Mouse (Mus musculus): Measurements from ENCODE around the gene Plxnc1.

Gene Plxnc1

DNA sequence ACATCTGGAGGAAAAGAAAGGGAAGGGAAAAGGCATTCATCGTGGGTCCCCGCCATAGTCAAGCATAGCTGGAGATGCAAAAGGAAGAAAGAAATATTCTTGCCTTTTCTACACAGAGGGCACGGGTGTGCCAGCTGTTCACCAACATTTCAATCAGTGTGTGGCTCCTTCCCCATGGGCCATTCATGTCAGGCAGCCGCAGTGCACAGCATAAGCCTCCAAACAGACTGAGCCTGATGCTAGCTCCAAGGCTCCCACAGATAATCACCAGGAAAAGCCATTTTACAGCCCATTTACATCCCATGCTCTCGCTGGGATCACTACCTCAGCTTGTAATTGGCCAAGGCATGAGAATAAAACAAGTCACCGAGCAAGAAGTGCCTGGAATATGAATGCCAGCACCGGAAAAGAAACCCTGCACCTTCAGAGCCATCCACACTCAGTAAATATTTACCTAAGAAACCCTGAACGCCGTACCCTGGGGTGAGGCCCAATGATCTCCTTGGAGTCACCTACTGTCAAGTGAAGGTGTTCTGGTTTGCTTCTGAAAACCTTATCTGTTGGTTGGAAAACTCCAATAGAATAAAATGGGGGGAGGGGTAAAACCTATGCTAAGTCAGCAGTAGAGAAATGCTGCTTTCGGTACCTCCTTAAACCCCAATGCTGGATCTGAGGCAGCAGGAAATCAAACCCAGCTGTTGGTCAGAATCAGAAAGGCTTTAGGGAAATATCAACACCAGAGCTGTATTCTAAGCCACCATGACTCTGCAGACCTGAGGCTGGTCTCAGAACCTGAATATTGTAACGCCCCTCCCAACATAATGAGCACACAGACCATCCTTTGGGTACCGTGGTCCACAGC lies 77.4 kb downstream of the Plxnc1 start:
- DNase-seq (ENCODE audit: low spot score) = no peak

DNA sequence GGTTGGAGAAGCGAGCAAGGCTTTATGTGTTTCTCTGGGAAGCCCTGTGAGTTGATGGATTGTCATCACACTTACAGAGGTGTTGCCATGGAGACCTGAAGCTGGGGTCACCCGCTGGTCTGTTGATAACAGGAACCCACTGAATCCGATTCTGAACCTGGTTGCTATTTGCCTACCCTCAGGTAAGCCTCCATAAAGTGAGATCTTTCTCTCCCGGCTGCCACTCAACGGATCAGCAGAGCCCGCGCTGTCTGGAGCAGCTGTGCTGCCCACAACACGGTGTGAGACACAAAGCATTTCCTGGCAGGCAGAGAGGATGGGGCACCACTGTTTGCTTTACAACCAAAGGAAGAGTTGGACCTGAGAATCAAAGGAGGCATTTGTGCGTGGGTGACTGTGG lies 79.4 kb downstream of the Plxnc1 start:
- no peak for DNase-seq (ENCODE audit: low spot score)

DNA sequence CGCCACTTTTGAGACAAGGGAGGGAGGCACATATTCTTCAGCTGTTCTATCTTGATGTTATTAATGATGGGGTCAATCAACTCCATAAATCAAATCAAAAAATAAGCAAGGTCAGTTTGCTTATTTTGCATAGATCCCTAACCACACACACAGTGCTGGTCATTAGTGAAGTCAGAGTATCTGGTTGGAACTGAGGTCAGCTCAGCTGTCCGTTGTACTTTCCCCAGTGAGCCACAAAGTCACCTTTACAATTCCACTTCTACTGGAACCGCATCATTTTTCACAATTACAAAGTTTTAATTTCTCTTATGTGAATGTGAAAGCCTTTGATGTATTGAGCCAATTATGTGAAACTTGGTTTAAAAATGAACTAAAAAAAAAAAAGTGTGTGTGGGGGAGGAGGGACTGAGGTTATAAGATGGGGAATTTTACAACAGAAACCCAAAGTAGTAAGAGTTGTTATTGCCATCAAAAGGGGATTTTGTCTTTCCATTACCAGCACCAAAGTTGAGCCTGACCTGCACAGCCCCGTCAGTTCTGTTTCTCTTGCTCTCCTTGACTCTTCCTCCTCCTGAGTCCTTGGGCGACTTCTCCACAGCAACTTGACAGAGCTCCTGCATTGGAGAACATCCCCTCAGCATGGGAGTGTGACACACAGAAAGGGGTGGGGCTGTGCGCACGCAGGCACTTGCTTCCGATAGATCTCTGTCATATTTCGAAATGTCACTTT lies 80.3 kb downstream of the Plxnc1 start:
- DNase-seq (ENCODE audit: low spot score) = no peak

DNA sequence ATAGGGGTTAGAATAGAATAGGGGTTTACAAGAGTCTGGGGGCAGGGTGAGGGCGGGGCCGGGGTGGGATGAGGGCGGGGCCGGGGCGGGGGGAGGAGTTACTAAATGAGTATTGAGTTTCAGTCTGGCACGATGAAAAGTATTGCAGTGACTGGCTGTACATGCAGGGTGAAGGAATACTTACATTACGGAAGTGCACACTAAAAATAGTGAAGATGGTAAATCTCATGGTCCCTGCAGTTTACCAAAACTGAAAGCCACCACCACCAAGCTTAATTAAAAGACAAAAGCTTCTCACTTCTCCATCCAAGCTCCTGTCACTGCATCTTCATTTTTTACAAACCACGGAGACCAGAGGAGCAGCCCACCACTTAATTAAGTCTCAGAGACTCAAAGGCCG lies 81.4 kb downstream of the Plxnc1 start:
- DNase-seq (ENCODE audit: low spot score) = no peak

DNA sequence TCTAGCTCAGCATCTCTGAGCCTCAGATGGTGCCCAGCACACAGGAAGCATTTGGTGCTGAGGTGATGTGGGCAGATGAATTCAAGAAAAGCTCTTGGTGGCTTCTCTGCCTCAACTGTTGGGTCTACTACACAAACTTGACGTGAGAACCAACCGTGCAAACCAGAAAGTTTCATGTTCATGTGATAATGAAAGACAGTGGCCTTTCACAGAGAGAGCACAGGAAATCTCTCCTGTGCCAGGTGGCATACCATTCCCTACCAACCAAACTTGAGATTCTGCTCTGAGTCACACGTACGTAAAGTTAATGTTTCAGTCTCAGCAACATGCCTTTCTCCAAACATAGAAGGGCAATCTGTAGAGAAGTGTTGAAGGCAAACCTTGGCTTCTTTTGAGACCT lies 83.8 kb downstream of the Plxnc1 start:
- no peak for DNase-seq (ENCODE audit: low spot score)

DNA sequence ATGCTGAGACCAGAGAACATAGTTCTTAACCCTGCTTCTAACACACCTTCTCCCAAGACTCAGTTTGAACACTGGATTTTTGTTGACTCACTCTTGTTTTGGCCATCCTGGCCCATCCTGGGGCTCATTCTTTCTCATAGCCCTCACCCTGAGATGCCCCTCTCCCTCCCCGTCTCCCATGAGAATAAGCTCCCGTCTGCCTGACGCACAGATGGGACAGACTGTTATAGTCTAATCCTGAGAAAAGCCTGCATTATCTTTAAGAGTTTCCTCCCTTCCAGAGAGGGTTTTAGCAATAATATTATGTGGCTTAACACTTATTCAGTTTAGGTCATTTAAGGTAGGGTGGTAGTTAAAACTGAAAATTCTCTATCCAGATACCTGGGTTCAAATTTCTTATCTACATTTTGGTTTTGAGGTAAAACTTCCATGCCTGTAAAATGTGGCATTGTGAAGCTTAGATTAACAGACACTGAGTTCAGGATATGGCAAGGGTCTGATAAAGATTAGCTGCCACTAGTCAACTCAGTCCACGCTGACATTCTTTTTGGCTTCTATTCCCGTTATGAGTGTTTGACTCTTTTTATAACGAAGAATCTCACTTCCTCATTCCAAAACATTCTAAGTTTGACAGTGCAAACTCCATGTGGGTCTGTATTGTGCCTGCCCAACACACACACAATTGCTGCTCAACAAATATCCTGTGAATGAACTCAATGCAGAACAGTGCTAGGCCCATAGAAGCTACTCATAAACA lies 86.2 kb downstream of the Plxnc1 start:
- no peak for DNase-seq (ENCODE audit: low spot score)

DNA sequence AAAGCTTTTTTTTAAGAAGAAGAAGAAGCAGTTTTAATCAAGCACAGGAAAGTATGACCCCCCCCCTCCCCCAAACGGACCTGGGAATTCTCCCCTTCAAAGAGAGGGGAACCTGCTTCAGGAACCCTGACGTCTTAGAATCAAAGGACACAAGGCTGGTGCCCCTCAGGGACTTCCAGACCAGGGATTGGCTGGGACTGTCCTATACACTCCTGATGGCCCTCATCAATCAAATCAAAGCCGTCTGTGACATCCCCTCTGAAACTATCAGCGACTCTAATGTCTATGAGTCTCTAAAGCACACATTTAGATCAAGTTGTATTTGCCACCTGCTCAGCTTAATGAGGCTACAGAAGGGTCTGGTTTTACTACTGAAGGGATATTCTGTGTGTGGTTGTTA lies 94.1 kb downstream of the Plxnc1 start:
- DNase-seq (ENCODE audit: low spot score) = no peak

DNA sequence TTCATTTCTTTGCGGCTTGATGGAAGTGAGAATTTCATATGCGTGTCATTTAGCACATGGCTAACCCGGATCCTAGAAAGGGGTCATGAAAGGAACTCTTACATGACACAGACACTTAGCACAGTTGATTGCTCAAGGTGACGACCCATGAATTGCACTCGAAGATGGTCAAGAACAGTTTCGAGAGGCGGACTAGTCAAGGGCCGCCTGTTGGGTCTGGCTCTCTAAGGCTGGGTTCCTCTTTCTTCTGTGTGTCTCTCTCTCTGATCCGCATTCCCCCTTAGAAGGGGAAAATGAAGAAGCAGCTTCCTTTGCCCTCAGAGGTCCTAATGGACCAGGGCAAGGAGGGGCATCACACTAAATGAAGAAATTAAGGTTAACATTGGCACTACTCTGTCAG lies 94.7 kb downstream of the Plxnc1 start:
- DNase-seq (ENCODE audit: low spot score) = no peak

DNA sequence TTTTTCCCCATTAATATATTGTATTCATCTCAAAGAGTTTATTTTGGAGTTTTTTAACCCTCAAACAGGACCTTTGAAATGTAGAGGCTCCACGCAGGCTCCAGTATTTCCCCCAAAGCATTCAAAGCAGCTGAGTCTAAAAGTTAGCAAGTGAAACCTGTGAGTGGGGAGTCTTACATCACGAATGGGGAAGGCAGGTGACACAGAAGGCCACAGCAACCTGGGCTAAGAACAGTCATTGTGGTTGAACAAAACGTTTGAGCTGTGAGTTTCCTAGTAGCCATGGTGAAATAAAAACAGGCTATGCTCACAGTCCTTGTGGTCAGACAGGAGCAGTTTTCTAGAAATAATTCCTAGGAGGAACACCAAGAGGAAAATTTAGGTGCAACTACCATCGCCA lies 95.3 kb downstream of the Plxnc1 start:
- DNase-seq (ENCODE audit: low spot score) = no peak

DNA sequence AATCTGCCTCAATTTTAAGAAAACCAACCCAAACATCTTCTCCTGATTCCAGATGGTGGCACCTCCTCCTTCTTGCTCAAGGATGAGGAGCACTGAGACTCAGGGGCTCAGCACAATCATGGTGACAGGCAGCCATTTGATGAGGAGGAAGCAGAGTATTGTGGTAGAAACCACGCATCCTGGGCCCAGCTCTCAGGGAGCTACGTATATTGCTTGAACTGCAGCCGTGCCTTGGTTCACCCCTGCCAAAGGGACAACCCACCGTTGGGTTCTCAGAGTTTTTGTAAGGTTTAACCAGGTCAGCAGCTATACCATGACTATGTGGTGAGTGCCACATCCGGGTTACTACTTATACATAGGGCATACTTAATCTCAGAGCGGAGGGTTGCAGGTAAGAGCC lies 96.3 kb downstream of the Plxnc1 start:
- DNase-seq (ENCODE audit: low spot score) = no peak

DNA sequence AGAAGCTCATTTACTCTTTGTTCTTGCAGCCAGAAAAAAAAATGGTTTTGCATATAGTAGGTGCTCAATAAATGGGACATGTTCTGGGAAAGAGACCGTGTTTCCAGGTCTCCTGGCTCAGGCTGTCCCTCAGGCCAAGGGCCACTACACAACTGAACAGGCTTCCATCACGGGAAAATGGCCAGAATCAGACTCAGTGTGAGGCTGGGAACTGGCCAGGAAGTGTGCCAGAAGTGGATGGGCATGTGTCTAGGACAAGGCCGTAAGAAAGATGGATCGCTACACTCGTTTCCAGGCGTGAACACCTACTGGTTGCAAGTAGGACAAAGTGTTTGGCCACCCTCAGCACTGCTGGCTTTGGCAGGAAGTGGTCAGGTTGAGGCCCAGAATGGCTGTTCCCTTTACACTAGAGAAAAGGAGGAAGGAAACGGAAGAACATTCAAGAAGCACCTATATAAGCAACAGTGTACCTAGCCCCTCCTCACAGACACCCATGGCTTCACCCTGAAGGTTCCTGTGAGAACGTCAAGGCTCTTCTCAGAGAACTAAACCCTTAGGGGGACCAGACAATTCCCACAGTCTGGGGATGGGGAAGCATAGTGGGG lies 98.0 kb downstream of the Plxnc1 start:
- no peak for DNase-seq (ENCODE audit: low spot score)

DNA sequence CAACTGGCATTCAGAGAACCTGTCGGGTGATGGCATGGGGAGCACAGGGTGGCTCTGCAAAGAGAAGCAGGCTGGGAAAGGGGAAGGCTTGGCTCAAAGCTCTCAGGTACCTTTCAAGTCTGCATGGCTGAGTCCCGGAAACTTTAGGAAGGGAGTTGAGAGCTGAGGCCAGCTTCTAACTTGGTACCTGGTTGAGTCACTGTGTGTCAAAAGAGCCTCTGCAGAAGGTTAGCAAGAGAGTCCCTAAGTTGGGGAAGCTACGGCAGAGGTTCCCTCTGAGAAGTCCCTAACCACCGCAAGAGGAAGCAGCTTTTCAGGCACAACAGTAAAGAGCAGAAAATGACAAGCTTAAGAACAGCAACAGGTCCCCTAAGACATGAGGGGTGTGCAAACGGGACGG lies 99.9 kb downstream of the Plxnc1 start:
- DNase-seq (ENCODE audit: low spot score) = no peak

DNA sequence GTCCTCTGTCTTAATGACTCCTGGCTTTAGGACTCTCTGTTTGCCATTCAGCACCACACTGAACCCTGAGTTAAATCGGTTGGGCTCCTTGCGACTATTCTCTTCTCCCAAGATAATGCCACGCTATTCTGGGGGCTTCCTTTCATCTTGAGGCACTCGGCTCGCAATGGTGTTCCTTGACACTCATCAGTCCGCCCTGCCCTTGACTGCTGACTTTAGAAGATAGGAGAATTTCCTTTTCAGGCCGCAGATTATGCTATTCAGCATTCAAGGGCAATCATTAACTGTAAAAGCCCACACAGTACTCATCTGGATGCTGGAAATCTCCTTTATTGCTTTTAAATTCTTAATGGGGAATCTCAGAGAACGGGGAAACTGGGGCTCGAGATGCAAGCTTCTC lies 108.8 kb downstream of the Plxnc1 start:
- no peak for DNase-seq (ENCODE audit: low spot score)

DNA sequence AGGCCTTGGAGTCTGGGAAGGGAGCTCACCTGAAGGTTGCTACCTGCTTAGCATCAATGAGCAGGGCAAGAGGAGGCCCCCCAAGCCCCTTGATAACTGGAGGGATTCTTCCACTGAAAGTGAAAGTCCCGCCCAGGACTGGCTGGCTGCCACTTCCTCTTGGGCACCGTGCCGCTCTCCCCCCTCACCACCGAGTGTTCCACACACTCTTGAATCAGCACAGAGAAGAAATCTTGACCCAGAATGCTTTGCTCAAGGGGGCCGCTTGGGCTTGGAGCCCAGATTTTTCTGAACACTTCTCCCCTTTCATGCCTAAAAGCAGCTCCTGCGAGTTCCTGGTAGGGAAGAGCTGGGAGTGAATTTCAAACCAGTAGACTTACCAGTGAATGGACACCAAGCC lies 115.2 kb downstream of the Plxnc1 start:
- DNase-seq (ENCODE audit: low spot score) = no peak

DNA sequence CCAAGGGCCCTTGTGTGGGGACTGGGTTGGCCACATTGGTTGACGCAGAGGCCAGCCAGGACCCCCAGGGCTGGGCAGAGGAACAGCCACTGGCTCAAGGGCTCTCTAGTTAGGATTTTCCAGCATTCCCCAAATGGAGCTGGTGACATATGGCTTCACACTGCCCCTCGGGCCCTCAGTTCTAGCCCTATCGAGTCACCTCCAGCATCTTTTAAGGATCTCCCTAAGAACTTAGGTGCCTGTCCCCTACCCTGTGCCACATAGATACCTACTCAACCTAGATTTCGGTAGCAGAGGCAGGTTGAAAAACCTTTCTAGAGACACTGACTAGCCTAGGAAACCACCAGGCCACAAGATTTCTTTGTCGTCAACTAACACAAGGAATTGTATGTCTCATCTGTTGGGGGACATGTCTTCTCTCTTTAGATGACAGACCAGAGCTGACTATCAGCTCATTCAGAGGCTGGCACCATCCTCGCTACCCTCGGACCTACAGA lies 115.9 kb downstream of the Plxnc1 start:
- no peak for DNase-seq (ENCODE audit: low spot score)

DNA sequence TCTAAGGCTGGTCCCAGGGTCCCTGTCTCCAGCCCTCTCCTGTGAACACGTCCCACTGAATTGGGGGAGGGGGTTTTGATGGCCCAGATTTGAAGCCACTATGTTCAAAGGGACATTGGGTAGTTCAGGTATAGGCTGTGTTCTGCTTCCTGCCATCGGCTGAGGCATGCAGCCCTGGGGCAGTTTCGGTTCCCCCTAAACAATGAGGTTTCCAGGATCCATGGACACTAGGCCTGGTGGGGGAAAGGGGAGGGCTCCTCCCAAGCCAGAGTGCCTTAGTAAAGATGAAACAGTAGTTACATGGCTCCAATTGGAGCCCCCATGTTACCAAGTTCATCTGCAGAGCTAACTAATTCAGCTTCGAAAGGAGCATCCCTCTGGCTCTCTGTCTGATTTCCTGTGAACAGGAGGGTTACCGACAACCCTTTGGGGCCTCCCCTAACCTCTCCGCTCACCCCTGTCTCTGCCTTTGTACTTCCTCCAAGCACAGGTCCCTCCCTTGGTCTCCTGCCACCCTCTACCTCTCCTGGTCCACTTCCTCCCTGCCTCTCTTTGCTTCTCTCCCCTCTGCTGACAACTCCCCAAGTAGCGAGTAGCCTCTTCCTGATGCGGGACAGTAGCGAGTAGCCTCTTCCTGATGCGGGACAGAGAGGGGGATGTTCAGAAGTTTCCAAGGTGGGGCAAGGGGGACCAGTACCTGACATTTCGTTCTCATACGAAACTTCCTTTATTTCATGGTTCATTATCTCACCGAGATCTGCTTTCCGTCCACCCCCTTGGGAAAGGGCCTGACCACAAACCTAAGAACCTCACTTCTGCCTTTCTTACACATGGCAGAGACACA lies 116.5 kb downstream of the Plxnc1 start:
- no peak for DNase-seq (ENCODE audit: low spot score)

DNA sequence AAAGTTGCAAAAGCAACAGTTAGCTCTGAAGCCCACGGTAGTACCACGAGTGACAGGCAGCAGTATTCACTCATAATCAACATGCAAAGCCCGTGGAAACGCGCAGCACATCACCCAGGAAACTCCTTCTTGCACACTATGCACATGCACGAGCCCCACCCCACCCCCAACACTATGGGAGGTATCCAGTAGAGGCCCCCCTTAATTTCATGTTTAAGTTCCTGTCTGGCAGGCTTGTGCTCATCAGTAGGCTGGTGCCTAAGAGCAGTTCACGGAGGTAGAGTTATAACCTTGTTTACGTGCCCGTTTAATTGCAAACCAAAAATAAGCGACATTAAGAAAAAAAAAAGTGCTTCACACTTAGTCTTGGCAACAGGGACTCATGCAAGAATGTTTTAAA lies 117.3 kb downstream of the Plxnc1 start:
- DNase-seq (ENCODE audit: low spot score) = no peak

DNA sequence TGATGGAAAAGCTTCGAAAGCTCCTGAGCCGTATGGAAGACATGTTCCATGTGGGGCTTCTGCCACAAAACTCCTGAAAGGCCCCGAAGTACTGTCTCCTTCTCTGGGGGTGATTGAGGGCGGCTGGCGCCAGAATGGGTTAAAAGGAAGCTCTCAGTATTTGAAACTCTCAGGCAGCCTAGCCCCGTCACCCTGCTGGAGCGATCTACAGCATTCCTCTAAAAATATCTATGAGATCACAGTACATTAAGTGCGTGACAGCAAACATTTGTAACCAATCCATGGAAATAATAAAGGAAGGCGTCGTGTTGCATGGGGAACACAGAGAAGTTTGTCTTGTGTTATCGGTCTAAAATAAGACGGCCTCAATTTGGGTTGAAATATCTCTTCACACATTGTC lies 118.2 kb downstream of the Plxnc1 start:
- DNase-seq (ENCODE audit: low spot score) = no peak

DNA sequence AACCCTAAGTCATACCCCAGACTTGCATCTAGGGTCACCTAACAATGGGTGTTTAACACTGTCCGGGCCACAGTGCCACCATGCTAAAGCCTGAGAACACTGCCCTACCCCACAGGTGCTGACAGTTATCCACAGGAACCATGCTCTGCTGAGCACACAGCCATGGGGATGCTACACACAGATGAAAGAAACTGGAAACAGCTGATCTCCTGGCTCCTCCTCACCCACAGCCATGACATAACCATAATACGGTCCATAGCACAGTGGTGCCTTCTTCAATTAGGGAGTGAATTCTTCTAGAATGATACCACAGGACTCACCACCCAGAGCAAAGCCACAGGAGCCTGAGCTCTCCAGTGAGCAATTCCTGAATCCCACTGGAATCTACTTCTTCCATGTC lies 118.7 kb downstream of the Plxnc1 start:
- DNase-seq (ENCODE audit: low spot score) = no peak

DNA sequence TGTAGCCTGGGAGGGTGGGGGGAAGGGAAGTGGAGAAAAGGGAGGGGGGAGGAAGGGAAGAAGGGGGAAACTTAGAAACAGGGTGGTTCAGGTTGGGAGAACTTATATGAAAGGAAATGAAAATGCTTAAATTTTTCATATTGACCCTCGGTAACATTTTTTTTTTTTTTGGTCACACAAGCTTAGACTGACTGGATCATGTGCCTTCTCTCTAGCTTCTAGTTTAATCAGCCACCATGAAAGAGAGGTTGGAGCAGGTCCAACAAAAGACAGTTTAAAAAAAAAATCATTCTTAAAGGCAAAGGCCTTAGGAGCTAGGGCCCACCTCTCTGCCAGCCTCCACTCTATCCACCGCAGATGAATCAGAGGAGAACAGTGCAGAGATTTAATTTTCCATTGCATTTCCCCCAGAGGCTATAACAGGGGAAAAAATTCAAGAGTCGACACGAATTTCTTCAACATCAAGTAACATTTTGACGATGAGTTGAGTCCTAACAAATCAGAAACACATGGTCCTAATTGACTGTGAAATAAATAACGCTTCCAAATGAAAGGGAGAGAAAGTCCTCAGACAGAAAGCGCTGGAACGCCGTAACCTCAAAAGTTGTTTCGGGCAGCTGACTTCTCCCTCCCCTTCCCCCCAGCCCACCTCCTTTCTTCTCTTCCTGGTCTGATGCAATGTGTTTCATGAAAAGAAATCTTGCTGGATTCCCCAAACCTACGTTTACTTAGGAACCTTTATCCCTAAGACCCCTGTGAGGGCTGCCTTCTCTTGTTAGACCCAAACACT lies 120.5 kb downstream of the Plxnc1 start:
- DNase-seq (ENCODE audit: low spot score) = no peak

Data from yolk sac, embryonic 10.5 days (tissue).